Mouse (Mus musculus) left cerebral cortex, postnatal 14 days (tissue): ENCODE measurements at regions not wholly inside any gene's neighbourhood (a gene's known extent, or its start where the extent isn't known, plus 50 kb on each side); places are given as distances from the start of the nearest gene placed in this dataset.

Experiments
- DNase-seq, 2 experiments: peaks; one replicate each; pipeline ENCODE4 v3.0.0; 2021 to 2022; ENCODE audit warnings: low spot score in 2 of 2, mixed read lengths in 1 of 2
- intact Hi-C: fragments of 180-260 bp; cut with DNase I; formaldehyde crosslinking; loops from one replicate; pipeline ENCODE4 v1.15.1; 2025

- intact Hi-C loops, result no loop called here
- no peak for DNase-seq
Observed at GRCm38 (mm10) chr12:25381619-25382018, 284.7 kb upstream of the Id2 start.

- no peak for DNase-seq
- intact Hi-C loops, result no loop called here
Observed at GRCm38 (mm10) chr12:25379996-25380395, 283.1 kb upstream of the Id2 start.

- intact Hi-C loops, result no loop called here
Observed at GRCm38 (mm10) chr12:25379016-25379415, 282.1 kb upstream of the Id2 start.

GRCm38 (mm10) chr12:25378036-25378645 lies 281.2 kb upstream of the Id2 start:
- no peak for DNase-seq
- intact Hi-C loops, result no loop called here

More at GRCm38 (mm10) chr12:25379016-25379415, 282.1 kb upstream of the Id2 start:
- no peak for DNase-seq

- intact Hi-C loops, result no loop called here
Observed at GRCm38 (mm10) chr12:25376451-25376850, 279.5 kb upstream of the Id2 start.

GRCm38 (mm10) chr12:25367541-25367940 lies 270.6 kb upstream of the Id2 start:
- intact Hi-C loops, result no loop called here
- no peak for DNase-seq

More at GRCm38 (mm10) chr12:25376451-25376850, 279.5 kb upstream of the Id2 start:
- DNase-seq, result peak in 1 of 2 experiments; percentile 12

GRCm38 (mm10) chr12:25365600-25366267 lies 268.8 kb upstream of the Id2 start:
- DNase-seq, result no peak
- intact Hi-C loops, result no loop called here

GRCm38 (mm10) chr12:25364966-25365568 lies 268.1 kb upstream of the Id2 start:
- peak in 1 of 2 experiments; percentile 6 for DNase-seq
- intact Hi-C loops, result no loop called here

GRCm38 (mm10) chr12:25363839-25364238 lies 266.9 kb upstream of the Id2 start:
- DNase-seq, result no peak
- intact Hi-C loops, result no loop called here

GRCm38 (mm10) chr12:25363341-25363740 lies 266.4 kb upstream of the Id2 start:
- no peak for DNase-seq
- intact Hi-C loops, result no loop called here

GRCm38 (mm10) chr12:25362771-25363170 lies 265.8 kb upstream of the Id2 start:
- intact Hi-C loops, result no loop called here
- DNase-seq, result no peak

- intact Hi-C loops, result no loop called here
- DNase-seq, result no peak
Observed at GRCm38 (mm10) chr12:25360726-25361125, 263.8 kb upstream of the Id2 start.

GRCm38 (mm10) chr12:25359931-25360330 lies 263.0 kb upstream of the Id2 start:
- intact Hi-C loops, result no loop called here
- DNase-seq, result no peak

GRCm38 (mm10) chr12:25358846-25359525 lies 262.0 kb upstream of the Id2 start:
- intact Hi-C loops, result no loop called here
- DNase-seq, result no peak

GRCm38 (mm10) chr12:25356774-25357173 lies 259.8 kb upstream of the Id2 start:
- intact Hi-C loops, result no loop called here
- DNase-seq, result no peak

- intact Hi-C loops, result no loop called here
Observed at GRCm38 (mm10) chr12:25355217-25355616, 258.3 kb upstream of the Id2 start.

GRCm38 (mm10) chr12:25353402-25353896 lies 256.5 kb upstream of the Id2 start:
- intact Hi-C loops, result no loop called here
- DNase-seq, result no peak

More at GRCm38 (mm10) chr12:25355217-25355616, 258.3 kb upstream of the Id2 start:
- DNase-seq, result no peak

- intact Hi-C loops, result no loop called here
- no peak for DNase-seq
Observed at GRCm38 (mm10) chr12:25352160-25352559, 255.2 kb upstream of the Id2 start.

GRCm38 (mm10) chr12:25344354-25344753 lies 247.4 kb upstream of the Id2 start:
- intact Hi-C loops, result no loop called here
- DNase-seq, result peak in 1 of 2 experiments; percentile 27

- intact Hi-C loops, result no loop called here
Observed at GRCm38 (mm10) chr12:25338771-25339170, 241.8 kb upstream of the Id2 start.

More at GRCm38 (mm10) chr12:25338771-25339170, 241.8 kb upstream of the Id2 start:
- DNase-seq, result no peak
